ENCODE assay signal across 15 mouse cellular contexts in the genomic region with DNA sequence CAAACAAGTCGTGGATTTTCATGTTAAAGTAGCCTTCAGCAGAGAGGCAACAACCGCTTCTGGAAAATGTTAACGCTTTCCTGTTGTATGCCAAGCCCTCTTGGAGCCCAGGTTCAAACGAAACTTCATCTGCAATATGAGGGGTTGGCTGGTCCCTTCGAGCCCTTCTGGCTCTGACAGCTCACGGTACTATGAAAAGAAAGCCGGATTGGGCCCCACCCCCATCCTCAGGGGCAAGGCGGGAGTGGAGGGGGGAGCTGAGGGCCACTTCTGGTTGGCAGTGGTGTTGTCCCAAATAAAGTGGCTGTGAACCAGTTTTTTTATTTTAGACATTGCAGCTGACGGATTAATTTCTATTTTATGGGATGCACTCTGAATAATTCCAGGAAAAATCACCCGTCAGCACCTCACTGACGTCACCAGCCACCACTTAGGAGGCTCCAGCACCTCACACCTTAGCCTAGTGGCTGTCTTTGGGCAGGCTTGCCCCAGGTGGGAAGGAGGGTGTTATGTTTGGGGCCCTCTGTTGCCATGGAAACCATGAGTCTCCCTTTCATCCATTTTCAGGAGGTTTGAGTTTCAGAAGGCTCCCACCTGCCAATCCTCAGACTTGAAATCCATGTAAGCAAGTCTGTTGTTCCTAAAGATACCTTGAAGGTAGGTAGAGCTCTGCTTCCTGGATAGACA. TPM values are rescaled to one million over a fixed set of nuclear protein-coding genes. Genes with fewer than 3 reads are reported as not detected.
DNase-seq lines count a peak whose midpoint lies in the region; ATAC-seq and TF ChIP-seq lines count a peak whose summit lies in the region.
"Had no signal": no experiment of that assay in that cellular context is flagged by ENCODE, and none has a peak within 500 bp of the region (broad histone marks: within the 10 kb centered on the region; RNA-seq: fewer than 3 reads in every experiment).

No protein-coding gene starts in this region.

- H3K9me3 ChIP-seq in heart, embryonic 13.5 days = no peaks in the 10 kb centered on the region
- H3K9me3 ChIP-seq in lung, embryonic 15.5 days = no peaks in the 10 kb centered on the region
- H3K9me3 ChIP-seq in embryonic facial prominence, embryonic 10.5 days = no peaks in the 10 kb centered on the region
- no peaks in the 10 kb centered on the region for H3K9me3 ChIP-seq in limb, embryonic 15.5 days
- H3K9me3 ChIP-seq: neural tube, embryonic 13.5 days had no signal

- H3K4me2 ChIP-seq in heart, embryonic 13.5 days = peak overlapping the region; percentile 51
- peak overlapping the region; percentile 45 for H3K4me2 ChIP-seq in lung, embryonic 15.5 days
- H3K4me2 ChIP-seq in limb, embryonic 15.5 days = peak overlapping the region; percentile 21; the same call in 1 of the 2 replicates
- H3K4me2 ChIP-seq: neural tube, embryonic 13.5 days had no signal

- H3K27me3 ChIP-seq in heart, embryonic 13.5 days (replicated peaks) = no peaks in the 10 kb centered on the region
- no peaks in the 10 kb centered on the region for H3K27me3 ChIP-seq in lung, embryonic 15.5 days
- no peaks in the 10 kb centered on the region; the same call in 1 of the 2 replicates for H3K27me3 ChIP-seq in embryonic facial prominence, embryonic 10.5 days (replicated peaks; ENCODE audit: low read depth, poor library complexity, severe bottlenecking)
- H3K27me3 ChIP-seq in limb, embryonic 15.5 days = no peaks in the 10 kb centered on the region
- H3K27me3 ChIP-seq: neural tube, embryonic 13.5 days; Patski had no signal

- H3K9ac ChIP-seq in heart, embryonic 13.5 days = no peak overlapping the region
- H3K9ac ChIP-seq in lung, embryonic 15.5 days = no peak overlapping the region
- no peak overlapping the region for H3K9ac ChIP-seq in limb, embryonic 15.5 days
- H3K9ac ChIP-seq: neural tube, embryonic 13.5 days had no signal

- peaks cover 17% of the 10 kb centered on the region for H3K4me1 ChIP-seq in heart, embryonic 13.5 days
- H3K4me1 ChIP-seq in lung, embryonic 15.5 days = peaks cover 6% of the 10 kb centered on the region
- H3K4me1 ChIP-seq in embryonic facial prominence, embryonic 10.5 days = peaks cover 27% of the 10 kb centered on the region
- peaks cover 29% of the 10 kb centered on the region for H3K4me1 ChIP-seq in limb, embryonic 15.5 days

- H3K27ac ChIP-seq in heart, embryonic 13.5 days (replicated peaks) = no peak overlapping the region
- H3K27ac ChIP-seq in lung, embryonic 15.5 days = no peak overlapping the region
- H3K27ac ChIP-seq in embryonic facial prominence, embryonic 10.5 days (replicated peaks) = no peak overlapping the region
- H3K27ac ChIP-seq in limb, embryonic 15.5 days = peak overlapping the region; percentile 78
- H3K27ac ChIP-seq in left cerebral cortex, adult 2 months = no peak overlapping the region
- H3K27ac ChIP-seq: neural tube, embryonic 13.5 days had no signal

- TF ChIP-seq CTCF in left cerebral cortex, adult 2 months (IDR thresholded peaks at IDR 0.05) = no peak

- H3K4me3 ChIP-seq in heart, embryonic 13.5 days = peak overlapping the region; percentile 6; the same call in 1 of the 2 replicates
- no peak overlapping the region for H3K4me3 ChIP-seq in lung, embryonic 15.5 days
- peak overlapping the region; percentile 27; the same call in 1 of the 2 replicates for H3K4me3 ChIP-seq in embryonic facial prominence, embryonic 10.5 days
- H3K4me3 ChIP-seq in limb, embryonic 15.5 days = no peak overlapping the region
- H3K4me3 ChIP-seq in left cerebral cortex, adult 2 months = no peak overlapping the region
- H3K4me3 ChIP-seq: layer of hippocampus, adult 2 months; neural tube, embryonic 13.5 days had no signal

- no peaks in the 10 kb centered on the region for H3K36me3 ChIP-seq in heart, embryonic 13.5 days
- no peaks in the 10 kb centered on the region for H3K36me3 ChIP-seq in lung, embryonic 15.5 days
- H3K36me3 ChIP-seq in embryonic facial prominence, embryonic 10.5 days (replicated peaks) = no peaks in the 10 kb centered on the region
- no peaks in the 10 kb centered on the region for H3K36me3 ChIP-seq in limb, embryonic 15.5 days
- H3K36me3 ChIP-seq: neural tube, embryonic 13.5 days had no signal

- ATAC-seq in heart, embryonic 13.5 days (ENCODE audit: extremely low read depth, insufficient number of reproducible peaks, low FRiP score, low TSS enrichment) = no peak
- no peak for ATAC-seq in lung, embryonic 15.5 days (ENCODE audit: borderline replicate concordance, extremely low read depth, low FRiP score, low TSS enrichment)
- no peak for ATAC-seq in limb, embryonic 15.5 days (ENCODE audit: insufficient number of reproducible peaks, low FRiP score, low TSS enrichment, low read depth)
- ATAC-seq: Patski had no signal

- 28% methylated on average over 11 of the region's 11 CpGs for WGBS in heart, embryonic 13.5 days
- 18% methylated on average over 11 of the region's 11 CpGs for WGBS in lung, embryonic 15.5 days
- WGBS in embryonic facial prominence, embryonic 10.5 days = 32% methylated on average over 11 of the region's 11 CpGs
- WGBS in limb, embryonic 15.5 days = 11% methylated on average over 11 of the region's 11 CpGs

- intact Hi-C loops in left cerebral cortex, adult 2 months (cut with DNase I) = no loop called here

- DNase-seq in heart, adult 11 months = no peak
- no peak for DNase-seq in lung, postnatal 14 days
- DNase-seq in embryonic facial prominence, embryonic 10.5 days (ENCODE audit: low spot score) = peak; percentile 35
- no peak for DNase-seq in cerebellum, postnatal 36 days
- no peak for DNase-seq in left cerebral cortex, adult 2 months (ENCODE audit: extremely low spot score in 1 of 2, low spot score in 2 of 2)
- DNase-seq: adrenal gland, postnatal 25 days; cerebellum, adult 8-10 months; gastrocnemius, postnatal 14 days; left cerebral cortex, postnatal 4 days had no signal

RNA-seq across cellular contexts. Expression of a gene that starts 40.8 kb away (rescaled TPM):
- polyA plus RNA-seq in heart, embryonic 13.5 days (2015; fragmentation: Nextera tagmentation; extraction: Ambion mirVana) = 0.91 and 1.6 TPM in 2 replicates
- polyA plus RNA-seq in lung, embryonic 15.5 days (2015; fragmentation: Nextera tagmentation; extraction: Ambion mirVana) = 9.4 and 13.9 TPM in 2 replicates
- polyA plus RNA-seq in embryonic facial prominence, embryonic 10.5 days (2016; fragmentation: Nextera tagmentation; extraction: Ambion mirVana) = 0.40 and 0.55 TPM in 2 replicates
- polyA plus RNA-seq in limb, embryonic 15.5 days (2015; fragmentation: Nextera tagmentation; extraction: Ambion mirVana) = 3.9 and 4.1 TPM in 2 replicates
- total RNA-seq in left cerebral cortex, adult 2 months (2021) = 1 to 10 TPM in 1 of 2 experiments, under 1 TPM in 1; 0.65 to 1.2 TPM
- polyA plus RNA-seq: neural tube, embryonic 13.5 days had no signal

RNA-seq across cellular contexts. Expression of a gene that starts 58.4 kb away (rescaled TPM):
- polyA plus RNA-seq in heart, embryonic 13.5 days (2015; fragmentation: Nextera tagmentation; extraction: Ambion mirVana) = 29.5 and 34.9 TPM in 2 replicates
- polyA plus RNA-seq in lung, embryonic 15.5 days (2015; fragmentation: Nextera tagmentation; extraction: Ambion mirVana) = 35.7 and 36.7 TPM in 2 replicates
- polyA plus RNA-seq in embryonic facial prominence, embryonic 10.5 days (2016; fragmentation: Nextera tagmentation; extraction: Ambion mirVana) = 66.2 and 70.1 TPM in 2 replicates
- 38.7 and 41.8 TPM in 2 replicates for polyA plus RNA-seq in limb, embryonic 15.5 days (2015; fragmentation: Nextera tagmentation; extraction: Ambion mirVana)
- 10 to 100 TPM; 20.6 to 22.1 TPM for total RNA-seq in left cerebral cortex, adult 2 months (2021)

Comparison
In these comparisons a context has a peak if more than half of its experiments do, and no peak if none do; other contexts are left out.
1. H3K4me3 ChIP-seq: peak in heart, embryonic 13.5 days (single experiment) and embryonic facial prominence, embryonic 10.5 days (single experiment); none in lung, embryonic 15.5 days (single experiment), limb, embryonic 15.5 days (single experiment) and left cerebral cortex, adult 2 months (single experiment).
2. Peak in every context shown above with its lines, with median percentiles within 50 percentile points of each other: H3K4me2 ChIP-seq.